Mouse (Mus musculus): ENCODE measurements around the gene Tpgs1. TPM values are rescaled to one million over a fixed set of nuclear protein-coding genes. Genes with fewer than 3 reads are reported as not detected.

Tpgs1 gene
- 10 to 100 TPM; 23.9 to 26.9 TPM for total RNA-seq (2023)

DNA sequence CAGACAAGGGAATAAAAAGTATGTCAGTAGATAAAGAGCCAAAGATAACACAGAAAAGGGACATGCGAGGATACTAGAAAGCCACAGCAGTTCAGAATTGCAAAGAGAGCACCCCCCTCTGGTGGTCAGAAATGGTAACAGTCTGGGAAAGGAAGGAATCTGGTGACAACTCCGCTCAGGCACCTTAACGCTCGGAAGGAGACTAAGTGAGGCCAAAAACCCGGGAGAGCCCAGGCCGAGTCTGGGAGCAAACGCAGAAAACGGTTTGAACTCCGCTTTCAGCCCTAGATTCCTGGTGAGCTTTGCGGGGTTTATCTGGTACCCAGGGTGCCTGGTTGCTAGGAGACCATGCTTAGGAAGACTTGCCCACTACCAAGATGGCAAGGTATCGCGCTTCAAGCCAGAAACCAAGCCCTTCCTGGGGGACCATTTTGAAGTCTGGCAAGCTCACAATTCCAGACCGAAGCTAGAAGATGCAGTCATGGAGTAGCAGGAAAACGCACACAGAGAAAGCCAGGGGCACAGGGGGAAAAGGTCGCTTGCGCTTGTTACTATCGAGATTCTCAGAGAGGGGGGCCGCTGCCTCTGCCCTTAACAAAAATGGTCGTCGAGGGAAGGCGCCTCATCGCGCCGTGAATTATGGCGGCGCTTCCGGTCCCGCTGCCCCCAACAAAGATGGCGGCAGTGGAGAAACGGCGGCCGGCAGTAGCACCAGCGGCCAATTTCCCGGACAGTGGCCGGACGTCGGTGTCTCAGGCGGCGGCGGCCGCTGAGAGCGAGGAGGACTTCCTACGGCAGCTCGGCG is at the start of gene Tpgs1:
Tpgs1 (plus strand) TSS at position 599 of the 805 bp plus-strand sequence.

GRCm38 (mm10) chr10:79637128-79638110 is 31.8 kb upstream of the Tpgs1 start, which contains the start of gene Shc2:
Gene Shc2 (minus strand): TSS chr10:79637918.

GRCm38 (mm10) chr10:79645711-79646110 is 23.5 kb upstream of the Tpgs1 start, which contains the start of gene Odf3l2:
Gene Odf3l2 (minus strand): TSS chr10:79645738.

DNA sequence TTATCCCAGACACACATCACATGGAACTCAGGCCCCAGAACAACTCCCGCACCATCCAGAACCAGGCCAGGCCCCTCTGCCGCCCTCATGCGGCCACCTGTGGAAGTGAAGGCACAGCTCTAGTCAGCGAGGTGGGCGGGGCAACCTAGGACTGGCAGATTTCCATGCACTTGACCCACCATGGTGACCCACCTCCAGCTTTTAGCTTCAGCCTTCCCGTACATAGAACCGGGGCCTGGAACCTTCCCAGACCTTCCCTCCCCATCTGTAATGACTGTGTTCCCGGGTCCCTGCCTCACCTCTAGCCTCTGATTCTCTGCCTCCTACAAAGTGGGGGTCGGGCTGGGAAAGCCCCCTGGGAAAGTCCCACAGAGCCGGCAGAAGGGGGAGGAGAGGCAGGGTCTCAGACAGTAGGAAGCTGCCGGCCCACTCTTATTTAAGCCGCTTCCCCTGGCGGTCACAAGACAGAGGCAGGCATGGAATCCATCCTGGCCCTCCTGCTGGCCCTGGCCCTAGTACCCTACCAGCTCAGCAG is 5.0 kb upstream of the Tpgs1 start, which contains the start of gene Madcam1:
Madcam1 (plus strand) TSS at position 429 of the 535 bp plus-strand sequence.

DNA sequence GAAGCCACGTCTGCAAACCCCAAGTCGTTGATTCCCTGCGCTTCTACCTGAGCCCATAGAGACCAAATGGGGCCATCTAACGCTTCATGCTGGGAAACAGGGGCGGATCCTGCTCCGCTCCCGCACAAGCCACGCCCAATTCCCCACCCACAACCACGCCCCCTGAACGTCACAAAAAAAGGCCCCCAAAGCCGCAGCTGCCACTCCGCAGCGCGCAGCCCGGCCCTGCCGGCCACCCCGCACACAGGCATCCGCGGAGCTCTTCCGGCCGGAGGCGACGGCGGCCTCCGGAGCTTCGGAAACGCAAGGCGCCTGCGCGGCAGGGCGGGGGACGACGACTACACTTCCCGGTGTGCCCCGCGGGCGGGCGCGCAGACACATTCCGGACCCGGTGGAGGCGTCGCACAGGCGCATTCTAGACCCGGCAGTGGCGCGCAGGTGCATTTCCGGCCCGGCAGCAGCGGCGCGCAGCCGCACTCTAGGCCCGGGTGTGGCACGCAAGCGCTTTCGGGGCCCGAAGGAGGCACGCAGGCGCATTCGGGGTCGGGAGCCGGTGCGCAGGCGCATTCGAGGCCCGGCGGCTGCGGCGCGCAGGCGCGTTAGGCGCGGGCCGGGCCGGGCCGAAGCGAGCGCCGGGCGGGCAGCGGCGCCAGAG is 12.5 kb downstream of the Tpgs1 start, which contains the start of gene Cdc34:
Cdc34 (plus strand) TSS at position 605 of the 655 bp plus-strand sequence.

GRCm38 (mm10) chr10:79688720-79689119 is 19.6 kb downstream of the Tpgs1 start, which contains the start of gene Gzmm:
Gene Gzmm (plus strand): TSS chr10:79689020.

GRCm38 (mm10) chr10:79704065-79704969 is 35.1 kb downstream of the Tpgs1 start, which contains the start of gene Bsg:
Gene Bsg (plus strand): TSS chr10:79704491.

DNA sequence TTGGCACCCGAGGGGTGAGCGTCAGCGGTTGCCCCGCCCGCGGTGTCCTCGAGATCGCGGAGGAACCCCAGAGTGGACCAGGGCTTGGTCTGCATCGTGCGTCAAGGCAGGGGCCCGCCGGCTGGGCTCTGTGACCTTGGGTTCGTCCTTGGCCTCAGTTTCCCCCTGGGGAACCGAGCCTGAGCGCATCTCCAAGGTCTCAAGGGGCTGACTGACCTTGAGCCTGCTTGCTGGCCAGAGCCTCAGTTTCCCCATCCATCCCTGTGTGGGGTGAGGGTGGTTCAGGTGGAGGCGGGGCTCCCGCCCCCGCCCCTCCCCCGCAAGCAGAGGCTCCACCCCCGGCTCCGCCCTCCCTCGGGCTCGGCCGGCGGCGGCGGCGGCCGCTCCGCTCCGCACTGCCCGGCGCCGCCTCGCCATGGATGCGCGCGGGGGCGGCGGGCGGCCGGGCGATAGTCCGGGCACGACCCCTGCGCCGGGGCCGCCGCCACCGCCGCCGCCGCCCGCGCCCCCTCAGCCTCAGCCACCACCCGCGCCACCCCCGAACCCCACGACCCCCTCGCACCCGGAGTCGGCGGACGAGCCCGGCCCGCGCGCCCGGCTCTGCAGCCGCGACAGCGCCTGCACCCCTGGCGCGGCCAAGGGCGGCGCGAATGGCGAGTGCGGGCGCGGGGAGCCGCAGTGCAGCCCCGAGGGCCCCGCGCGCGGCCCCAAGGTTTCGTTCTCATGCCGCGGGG is 47.3 kb downstream of the Tpgs1 start, which contains the start of gene Hcn2:
Hcn2 (plus strand) TSS at position 381 of the 734 bp plus-strand sequence.

Other genes with a start within 250 kb of the Tpgs1 start
- not detected for gene Vmn2r83, start 200.6 kb upstream of the Tpgs1 start, total RNA-seq (2023)
- gene Plpp2, start 135.6 kb upstream of the Tpgs1 start, total RNA-seq (2023) = 1 to 10 TPM; 1.0 to 1.4 TPM
- 10 to 100 TPM; 45.2 to 56.8 TPM for gene Mier2, start 114.2 kb upstream of the Tpgs1 start, total RNA-seq (2023)
- gene Theg, start 82.0 kb upstream of the Tpgs1 start, total RNA-seq (2023) = not detected
- gene C2cd4c, start 55.3 kb upstream of the Tpgs1 start, total RNA-seq (2023) = not detected
- gene Shc2, start 31.5 kb upstream of the Tpgs1 start, total RNA-seq (2023) = not detected
- gene Odf3l2, start 23.6 kb upstream of the Tpgs1 start, total RNA-seq (2023) = not detected
- gene Madcam1, start 4.8 kb upstream of the Tpgs1 start, total RNA-seq (2023) = not detected
- gene Cdc34, start 12.8 kb downstream of the Tpgs1 start, total RNA-seq (2023) = 10 to 100 TPM; 78.2 to 86.5 TPM
- gene Gzmm, start 19.7 kb downstream of the Tpgs1 start, total RNA-seq (2023) = 10 to 100 TPM; 16.9 to 17.0 TPM
- 100 to 1,000 TPM; 103 to 115 TPM for gene Bsg, start 35.1 kb downstream of the Tpgs1 start, total RNA-seq (2023)
- under 1 TPM; 0.18 to 0.23 TPM for gene Hcn2, start 47.3 kb downstream of the Tpgs1 start, total RNA-seq (2023)
- gene Polrmt, start 77.2 kb downstream of the Tpgs1 start, total RNA-seq (2023) = 10 to 100 TPM; 59.1 to 62.3 TPM
- gene Fgf22, start 85.7 kb downstream of the Tpgs1 start, total RNA-seq (2023) = not detected
- gene Rnf126, start 97.6 kb downstream of the Tpgs1 start, total RNA-seq (2023) = 10 to 100 TPM; 63.3 to 64.6 TPM
- 1 to 10 TPM in 1 of 2 experiments, under 1 TPM in 1; 0.56 to 1.4 TPM for gene Fstl3, start 107.9 kb downstream of the Tpgs1 start, total RNA-seq (2023)
- gene Prss57, start 121.6 kb downstream of the Tpgs1 start, total RNA-seq (2023) = not detected
- gene Palm, start 124.2 kb downstream of the Tpgs1 start, total RNA-seq (2023) = 1 to 10 TPM; 3.0 to 4.1 TPM
- gene Misp, start 151.6 kb downstream of the Tpgs1 start, total RNA-seq (2023) = not detected
- 100 to 1,000 TPM; 649 to 687 TPM for gene Ptbp1, start 185.1 kb downstream of the Tpgs1 start, total RNA-seq (2023)
- gene Prtn3, start 205.1 kb downstream of the Tpgs1 start, total RNA-seq (2023) = not detected
- not detected for gene Plppr3, start 205.3 kb downstream of the Tpgs1 start, total RNA-seq (2023)
- gene Elane, start 216.9 kb downstream of the Tpgs1 start, total RNA-seq (2023) = under 1 TPM in 1 of 2 experiments, not detected in 1; 0.58 TPM
- not detected for gene Cfd, start 221.5 kb downstream of the Tpgs1 start, total RNA-seq (2023)
- 10 to 100 TPM; 62.1 to 71.7 TPM for gene Med16, start 239.6 kb downstream of the Tpgs1 start, total RNA-seq (2023)
- gene Gm26602, start 241.5 kb downstream of the Tpgs1 start, total RNA-seq (2023) = not detected
- 1 to 10 TPM in 1 of 2 experiments, under 1 TPM in 1; 0.98 to 1.2 TPM for gene Kiss1r, start 247.6 kb downstream of the Tpgs1 start, total RNA-seq (2023)

All from T-cell, adult 66 days (primary cell).